Mouse (Mus musculus): ENCODE data around the gene Wasf1.

Wasf1 gene

DNA sequence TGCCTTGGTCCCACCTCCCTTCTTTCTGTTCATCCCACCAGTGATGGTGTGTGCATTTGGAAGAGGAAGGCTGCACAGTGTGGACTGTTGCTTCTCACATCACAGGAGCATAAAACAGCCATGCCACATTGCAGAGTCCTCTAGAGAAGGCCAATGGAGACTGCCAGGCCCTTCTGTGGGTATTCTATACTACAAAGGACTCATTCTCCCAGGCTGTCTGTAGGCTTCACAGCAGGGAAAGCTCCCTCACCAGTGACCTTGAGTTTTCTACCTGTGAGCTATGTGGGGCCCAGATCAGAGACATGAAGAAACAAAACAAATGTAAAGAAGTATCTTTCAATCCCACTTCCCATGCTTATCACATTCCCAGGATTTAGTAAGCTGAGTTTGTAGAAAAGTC lies 100.5 kb downstream of the Wasf1 start:
- DNase-seq (ENCODE audit: low spot score) = no peak

DNA sequence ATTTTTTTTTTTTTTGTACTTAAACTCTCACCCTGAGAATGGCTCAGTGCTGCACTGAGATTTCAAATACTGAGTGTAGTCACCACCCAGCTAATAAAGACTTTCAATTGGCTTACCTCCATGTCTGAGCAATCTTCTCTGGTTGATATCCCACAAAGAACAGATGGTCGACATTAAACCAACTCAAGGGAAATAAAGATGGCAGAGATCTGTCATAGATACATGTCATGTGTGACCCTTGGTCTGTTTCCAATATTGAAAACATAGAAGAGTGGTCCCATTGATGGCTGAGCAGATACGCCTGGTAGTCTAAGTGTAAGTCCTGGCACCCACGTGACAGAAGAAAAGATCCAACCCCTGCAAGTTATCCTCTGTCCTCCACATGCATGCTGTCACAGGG lies 101.3 kb downstream of the Wasf1 start:
- no peak for DNase-seq (ENCODE audit: low spot score)

DNA sequence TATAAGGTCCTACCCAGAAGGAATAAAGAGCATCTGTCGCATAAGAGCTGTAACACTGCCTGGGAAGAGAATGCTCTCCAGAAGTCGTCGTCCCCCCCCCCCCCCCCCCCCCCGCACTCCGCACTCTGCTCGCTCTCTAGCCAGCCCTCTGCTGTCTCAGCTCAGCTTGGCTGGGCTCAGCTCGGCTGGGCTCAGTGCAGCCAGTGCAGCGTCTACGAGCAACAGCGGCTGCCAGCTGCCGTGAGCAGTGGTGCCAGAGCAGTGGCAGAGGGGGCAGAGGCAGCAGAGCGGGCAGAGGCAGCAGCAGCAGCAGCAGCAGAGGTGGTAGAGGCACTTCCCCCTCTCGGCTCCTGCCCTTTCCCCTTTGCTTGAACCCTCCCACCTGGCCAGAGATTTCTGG lies 102.1 kb downstream of the Wasf1 start:
- DNase-seq (ENCODE audit: low spot score) = no peak

All from layer of hippocampus, adult 11-12 months (tissue).